Mouse (Mus musculus) small intestine, adult 2 months (tissue): ENCODE results near the gene Primpol.

ENCODE experiments used
- CTCF ChIP-seq: fragments of 200-500 bp; IDR thresholded peaks from 2 replicates; pipeline ENCODE4 v1.5.1; 2012; ENCODE audit warnings: low read depth, mild to moderate bottlenecking, control low read depth, inconsistent platforms, low read length, moderate library complexity, mixed read lengths; ENCODE audit not compliant: insufficient replicate concordance, insufficient read length; ENCODE audit errors: extremely low read depth
- POLR2A ChIP-seq: fragments of 200-500 bp; IDR thresholded peaks from 2 replicates; pipeline ENCODE4 v1.6.1; 2012; ENCODE audit warnings: low read depth, mild to moderate bottlenecking, control low read depth, inconsistent platforms, low read length, moderate library complexity

DNA sequence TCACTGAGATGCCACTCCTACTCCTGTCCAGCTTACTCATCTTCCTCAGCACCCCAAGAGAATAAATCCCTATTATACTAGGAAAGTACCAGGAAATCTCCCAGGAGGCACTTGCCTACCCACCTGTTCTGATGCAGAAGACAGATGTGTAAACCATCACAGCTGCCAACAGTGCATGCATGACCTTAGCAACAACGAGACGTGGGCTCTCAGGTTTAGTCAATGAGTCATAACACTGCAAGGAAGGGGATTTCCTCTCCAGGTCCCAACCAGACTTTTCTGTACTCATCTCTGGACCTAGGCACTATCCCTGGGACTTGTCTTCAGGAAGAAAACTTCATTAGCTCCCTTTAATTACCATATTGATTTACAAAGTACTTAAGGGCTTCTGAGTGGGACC, 38.9 kb upstream of the Primpol start:
- TF ChIP-seq POLR2A = no peak
- TF ChIP-seq CTCF = no peak
